Comparison of ENCODE assay signal across 8 mouse cellular contexts in the genomic region with DNA sequence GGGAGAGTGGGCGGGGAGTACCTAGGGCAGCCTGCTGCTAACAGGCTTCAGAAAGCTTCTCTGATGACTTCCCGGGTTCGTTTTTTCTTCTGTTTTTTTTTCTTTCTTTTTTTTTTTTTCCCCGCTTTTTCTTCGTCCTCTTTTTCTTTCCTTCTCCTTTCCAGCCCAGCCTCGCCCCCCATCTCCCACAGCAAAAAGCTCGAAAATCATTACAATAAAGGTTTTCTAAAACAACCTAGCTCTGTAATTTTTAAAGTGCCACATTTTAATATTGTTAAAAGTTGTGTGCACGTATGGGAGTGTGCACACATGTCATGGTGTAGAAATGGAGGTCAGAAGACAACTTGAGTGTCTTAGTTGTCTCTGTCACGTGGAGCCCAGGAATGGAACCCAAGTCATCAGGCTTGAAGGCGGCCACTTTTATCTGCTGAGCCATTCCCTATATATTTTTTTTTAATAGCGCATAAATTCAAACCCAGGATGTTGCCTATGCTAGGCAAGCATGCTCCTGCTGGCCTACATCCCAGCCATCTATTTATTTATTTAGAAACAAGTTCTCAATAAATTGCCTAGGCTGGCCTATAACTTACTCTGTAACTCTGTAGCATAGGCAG. TPM values are rescaled to one million over a fixed set of nuclear protein-coding genes. Genes with fewer than 3 reads are reported as not detected.
A peak's percentile ranks its signal among the peaks of the same experiment; 100 is the strongest.
DNase-seq lines count a peak whose midpoint lies in the region; ATAC-seq and TF ChIP-seq lines count a peak whose summit lies in the region.

No protein-coding gene starts in this region.

- no peaks in the 10 kb centered on the region for H3K36me3 ChIP-seq in embryonic facial prominence, embryonic 14.5 days (ENCODE audit: control insufficient read depth, insufficient read depth, low read length)
- no peaks in the 10 kb centered on the region for H3K36me3 ChIP-seq in intestine, embryonic 16.5 days (ENCODE audit: control insufficient read depth, insufficient read depth, low read length)
- no peaks in the 10 kb centered on the region for H3K36me3 ChIP-seq in neural tube, embryonic 14.5 days (ENCODE audit: control insufficient read depth, insufficient read depth, low read length)

- H3K4me3 ChIP-seq in lung, adult 2 months (replicated peaks; ENCODE audit: extremely low read depth, low read depth, low read length) = peak overlapping the region; percentile 18
- peak overlapping the region; percentile 82 for H3K4me3 ChIP-seq in embryonic facial prominence, embryonic 14.5 days (ENCODE audit: low read depth, low read length)
- peak overlapping the region; percentile 63 for H3K4me3 ChIP-seq in intestine, embryonic 16.5 days (ENCODE audit: low read length)
- peak overlapping the region; percentile 36 for H3K4me3 ChIP-seq in neural tube, embryonic 14.5 days (ENCODE audit: low read depth, low read length)

- peak overlapping the region; percentile 74 for H3K4me2 ChIP-seq in embryonic facial prominence, embryonic 14.5 days (ENCODE audit: low read depth, low read length)
- H3K4me2 ChIP-seq in intestine, embryonic 16.5 days (ENCODE audit: low read depth, low read length) = peak overlapping the region; percentile 73
- H3K4me2 ChIP-seq in neural tube, embryonic 14.5 days (ENCODE audit: low read depth, low read length) = peak overlapping the region; percentile 62

- H3K4me1 ChIP-seq in lung, adult 2 months (ENCODE audit: control insufficient read depth, insufficient read depth, low read length) = peaks cover 10% of the 10 kb centered on the region
- peaks cover 11% of the 10 kb centered on the region for H3K4me1 ChIP-seq in embryonic facial prominence, embryonic 14.5 days (ENCODE audit: control insufficient read depth, insufficient read depth, low read length)
- H3K4me1 ChIP-seq in intestine, embryonic 16.5 days (ENCODE audit: control insufficient read depth, insufficient read depth, low read length) = peaks cover 8% of the 10 kb centered on the region; the same call in 1 of the 2 replicates
- H3K4me1 ChIP-seq in neural tube, embryonic 14.5 days (ENCODE audit: control insufficient read depth, insufficient read depth, low read length) = peaks cover 5% of the 10 kb centered on the region

- WGBS in lung, adult 2 months = 21% methylated on average over 11 of the region's 11 CpGs
- 22% methylated on average over 9 of the region's 11 CpGs for WGBS in embryonic facial prominence, embryonic 14.5 days
- 20% methylated on average over 10 of the region's 11 CpGs for WGBS in intestine, embryonic 16.5 days
- 24% methylated on average over 11 of the region's 11 CpGs for WGBS in neural tube, embryonic 14.5 days

- no peaks in the 10 kb centered on the region for H3K27me3 ChIP-seq in embryonic facial prominence, embryonic 14.5 days (replicated peaks; ENCODE audit: control insufficient read depth, insufficient read depth, low read length)
- H3K27me3 ChIP-seq in intestine, embryonic 16.5 days (replicated peaks; ENCODE audit: control insufficient read depth, insufficient read depth, low read length) = no peaks in the 10 kb centered on the region
- no peaks in the 10 kb centered on the region for H3K27me3 ChIP-seq in neural tube, embryonic 14.5 days (ENCODE audit: control insufficient read depth, insufficient read depth, low read length)

- H3K9ac ChIP-seq in embryonic facial prominence, embryonic 14.5 days (ENCODE audit: low read depth, low read length) = peak overlapping the region; percentile 87
- peak overlapping the region; percentile 6; the same call in 1 of the 2 replicates for H3K9ac ChIP-seq in intestine, embryonic 16.5 days (ENCODE audit: low read depth, low read length)
- no peak overlapping the region; the same call in 1 of the 2 replicates for H3K9ac ChIP-seq in neural tube, embryonic 14.5 days (replicated peaks; ENCODE audit: low read depth, low read length)

- no peak for TF ChIP-seq CTCF in lung, adult 2 months (IDR thresholded peaks at IDR 0.05; ENCODE audit: insufficient read depth, low read length)

- no peak for TF ChIP-seq POLR2A in lung, adult 2 months (IDR thresholded peaks at IDR 0.05; ENCODE audit: borderline replicate concordance, extremely low read depth, low read depth, low read length)

- no peaks in the 10 kb centered on the region for H3K9me3 ChIP-seq in embryonic facial prominence, embryonic 14.5 days (ENCODE audit: control insufficient read depth, low read length)
- no peaks in the 10 kb centered on the region for H3K9me3 ChIP-seq in intestine, embryonic 16.5 days (ENCODE audit: control insufficient read depth, low read length)
- H3K9me3 ChIP-seq in neural tube, embryonic 14.5 days (ENCODE audit: control insufficient read depth, low read length) = no peaks in the 10 kb centered on the region

- DNase-seq in lung, adult 2 months = no peak
- no peak for DNase-seq in lung, postnatal 10 days
- no peak for DNase-seq in embryonic facial prominence, embryonic 14.5 days (ENCODE audit: low spot score)
- DNase-seq in T-cell, adult 2 months (ENCODE audit: low spot score) = no peak
- no peak for DNase-seq in ovary, postnatal 10 days (ENCODE audit: low spot score)

- no peak for ATAC-seq in embryonic facial prominence, embryonic 14.5 days (ENCODE audit: low read depth)
- ATAC-seq in intestine, embryonic 16.5 days = no peak
- no peak for ATAC-seq in neural tube, embryonic 14.5 days (ENCODE audit: low read depth)
- no peak for ATAC-seq in megakaryocyte-erythroid progenitor cell, adult 5-6 weeks (replicated peaks; ENCODE audit: low FRiP score, low TSS enrichment, poor library complexity, severe bottlenecking)

- H3K27ac ChIP-seq in embryonic facial prominence, embryonic 14.5 days (replicated peaks; ENCODE audit: low read depth, low read length) = 0 out of 2 replicates have a peak overlapping the region, but pooled peaks have one; percentile 41
- H3K27ac ChIP-seq in intestine, embryonic 16.5 days (ENCODE audit: low read length) = no peak overlapping the region
- no peak overlapping the region for H3K27ac ChIP-seq in neural tube, embryonic 14.5 days (ENCODE audit: low read depth, low read length)

RNA-seq across cellular contexts. Expression of gene Wdr61, which starts 0.4 kb away (rescaled TPM):
- polyA plus RNA-seq in lung, adult 2 months (2012; rRNA removed) = 21.8 and 32.1 TPM in 2 replicates
- 143 and 154 TPM in 2 replicates for polyA plus RNA-seq in embryonic facial prominence, embryonic 14.5 days (2014; fragmentation: Nextera tagmentation; extraction: Ambion mirVana)
- 142 and 148 TPM in 2 replicates for polyA plus RNA-seq in intestine, embryonic 16.5 days (2015; fragmentation: Nextera tagmentation; extraction: Ambion mirVana)
- 76.3 and 91.0 TPM in 2 replicates for polyA plus RNA-seq in neural tube, embryonic 14.5 days (2014; fragmentation: Nextera tagmentation; extraction: Ambion mirVana)
- total RNA-seq in megakaryocyte-erythroid progenitor cell, adult 5-6 weeks (2014; fragmentation: Nextera tagmentation) = 94.9 and 125 TPM in 2 replicates
- total RNA-seq in megakaryocyte-erythroid progenitor cell, adult 5-6 weeks (2017) = 123 and 136 TPM in 2 replicates

RNA-seq across cellular contexts. Expression of gene Crabp1, which starts 29.8 kb away (rescaled TPM):
- 3.8 and 6.5 TPM in 2 replicates for polyA plus RNA-seq in lung, adult 2 months (2012; rRNA removed)
- 389 and 501 TPM in 2 replicates for polyA plus RNA-seq in embryonic facial prominence, embryonic 14.5 days (2014; fragmentation: Nextera tagmentation; extraction: Ambion mirVana)
- 9.0 and 9.8 TPM in 2 replicates for polyA plus RNA-seq in intestine, embryonic 16.5 days (2015; fragmentation: Nextera tagmentation; extraction: Ambion mirVana)
- polyA plus RNA-seq in neural tube, embryonic 14.5 days (2014; fragmentation: Nextera tagmentation; extraction: Ambion mirVana) = 589 and 733 TPM in 2 replicates
- not detected in 2 replicates for total RNA-seq in megakaryocyte-erythroid progenitor cell, adult 5-6 weeks (2014; fragmentation: Nextera tagmentation)
- not detected in 2 replicates for total RNA-seq in megakaryocyte-erythroid progenitor cell, adult 5-6 weeks (2017)

RNA-seq across cellular contexts. Expression of gene Dnaja4, which starts 36.1 kb away (rescaled TPM):
- 14.9 and 18.2 TPM in 2 replicates for polyA plus RNA-seq in lung, adult 2 months (2012; rRNA removed)
- polyA plus RNA-seq in embryonic facial prominence, embryonic 14.5 days (2014; fragmentation: Nextera tagmentation; extraction: Ambion mirVana) = 14.1 and 16.1 TPM in 2 replicates
- polyA plus RNA-seq in intestine, embryonic 16.5 days (2015; fragmentation: Nextera tagmentation; extraction: Ambion mirVana) = 3.9 and 4.5 TPM in 2 replicates
- 7.4 and 8.5 TPM in 2 replicates for polyA plus RNA-seq in neural tube, embryonic 14.5 days (2014; fragmentation: Nextera tagmentation; extraction: Ambion mirVana)
- 9.2 and 10.4 TPM in 2 replicates for total RNA-seq in megakaryocyte-erythroid progenitor cell, adult 5-6 weeks (2014; fragmentation: Nextera tagmentation)
- 6.1 and 7.4 TPM in 2 replicates for total RNA-seq in megakaryocyte-erythroid progenitor cell, adult 5-6 weeks (2017)

Comparison
In these comparisons a context has a peak if more than half of its experiments do, and no peak if none do; other contexts are left out.
1. H3K4me3 ChIP-seq: peak in every context shown above with its lines; median percentile 82 in embryonic facial prominence, embryonic 14.5 days; 63 in intestine, embryonic 16.5 days; 36 in neural tube, embryonic 14.5 days; 18 in lung, adult 2 months.
2. RNA of gene Crabp1, which starts 29.8 kb away (polyA plus RNA-seq): 589 to 733 TPM in neural tube, embryonic 14.5 days and 389 to 501 TPM in embryonic facial prominence, embryonic 14.5 days; 9.0 to 9.8 TPM in intestine, embryonic 16.5 days and 3.8 to 6.5 TPM in lung, adult 2 months; every median in the first group is over 10 times any median in the second.
3. Peak in every context shown above with its lines, with median percentiles within 50 percentile points of each other: H3K4me2 ChIP-seq.